Mouse (Mus musculus): ENCODE measurements at regions not wholly inside any gene's neighbourhood (a gene's known extent, or its start where the extent isn't known, plus 50 kb on each side); places are given as distances from the start of the nearest gene placed in this dataset.

DNA sequence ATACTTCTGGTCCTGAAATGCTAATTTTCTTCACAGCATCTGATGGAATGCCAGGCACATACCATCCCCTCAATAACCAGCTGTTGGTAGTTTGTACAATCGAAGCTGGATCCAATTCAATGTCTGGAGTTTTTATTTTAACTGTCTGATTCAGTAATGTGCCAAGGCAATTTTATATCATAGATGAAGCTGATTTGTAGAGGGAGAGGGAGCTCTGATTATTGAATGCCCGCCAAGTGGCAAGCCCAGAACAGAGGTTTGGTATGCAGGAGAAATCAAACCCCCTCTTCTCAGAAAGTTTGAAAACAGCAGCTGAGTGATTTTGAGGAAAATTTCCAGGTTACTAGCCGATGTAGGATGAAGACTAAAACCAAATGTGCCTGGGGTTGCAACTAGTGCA is 218.3 kb upstream of the Clnk start:
- TF ChIP-seq CTCF (conservative IDR thresholded peaks at IDR 0.05; ENCODE audit: insufficient read depth, insufficient read length, low read depth, low read length): no peak
- TF ChIP-seq POLR2A (IDR thresholded peaks at IDR 0.05; ENCODE audit: low read depth, low read length): no peak

Measured in kidney, adult 2 months (tissue).